Mouse (Mus musculus) adrenal gland, postnatal 4 days (tissue): ENCODE measurements around the gene Cdc45. TPM values are rescaled to one million over a fixed set of nuclear protein-coding genes. Genes with fewer than 3 reads are reported as not detected.
A peak's percentile ranks its signal among the peaks of the same experiment; 100 is the strongest.
"Not testable (repeated sequence)": the region's sequence is repeated elsewhere in the genome, so short reads cannot be mapped to it uniquely, and the experiment has no call there.

Experiments used
- DNase-seq, 2 experiments: peaks; one replicate each; pipeline ENCODE4 v3.0.0; 2021 to 2022; ENCODE audit warnings: low spot score in 2 of 2, mixed read lengths in 2 of 2
- long read RNA-seq, 2 experiments: library from polyadenylated mRNA; stranded (forward); transcript quantifications; one replicate each; pipeline ENCODE4 v2.0.0; 2021
- total RNA-seq, 2 experiments: library from RNA; stranded (reverse); gene quantifications; 2 replicates each; pipeline ENCODE4 v1.2.3; 2021

Cdc45 gene
- 10 to 100 TPM; 18.0 to 19.7 TPM for total RNA-seq
- long read RNA-seq, experiment 1, partial matches to known transcripts = 13 of 22 reads
- long read RNA-seq, experiment 1, other reads (novel, unspliced or antisense) = 7 of 22 reads
- long read RNA-seq, experiment 2, partial matches to known transcripts = 23 of 34 reads
- long read RNA-seq, experiment 2, other reads (novel, unspliced or antisense) = 10 of 34 reads

DNA sequence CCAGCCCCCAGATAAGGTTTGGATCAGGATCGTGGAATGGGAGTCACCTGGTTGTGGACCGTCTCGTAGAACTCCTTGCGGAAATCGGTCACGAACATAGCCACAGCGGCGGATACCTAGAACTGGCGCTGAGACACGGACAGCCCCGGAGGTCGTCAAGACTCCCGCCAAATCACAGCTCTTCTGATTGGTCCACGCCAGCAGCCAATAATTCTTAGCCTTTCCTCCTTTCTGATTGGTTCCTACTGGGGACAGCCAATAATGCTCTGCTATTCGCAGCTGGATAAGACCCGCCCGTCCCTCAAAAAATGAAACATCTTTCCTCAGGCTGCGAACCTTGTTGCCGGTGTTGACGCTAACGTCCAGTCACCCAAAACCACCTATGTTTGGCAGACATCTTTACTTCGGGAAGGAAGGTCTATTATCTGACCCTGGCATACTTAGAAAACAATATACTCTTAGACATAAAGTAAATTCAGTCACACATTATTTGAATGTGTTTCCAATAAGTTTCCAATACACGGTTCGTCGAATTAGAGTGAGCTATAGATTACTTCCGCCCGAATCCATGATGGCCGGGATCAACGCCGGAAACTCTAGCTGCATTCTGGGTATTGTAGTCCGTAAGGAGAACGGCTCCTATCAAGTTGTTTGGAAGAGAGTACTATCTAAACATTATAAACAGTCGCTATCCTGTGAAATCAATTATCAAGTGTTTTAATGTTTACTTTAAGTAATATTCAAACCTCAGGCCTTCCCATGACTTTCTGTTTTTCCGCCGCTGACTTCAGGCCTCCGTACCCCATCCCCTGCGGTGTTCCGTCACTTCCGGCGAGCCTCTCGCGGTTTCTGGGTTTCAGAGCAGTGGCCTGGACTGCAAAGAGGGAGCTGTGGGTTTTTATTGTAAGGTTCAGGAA, at the start of gene Cdc45, which contains the start of gene Ufd1:
Cdc45 (minus strand) TSS at position 520 of the 917 bp plus-strand sequence.
Ufd1 (plus strand) TSS at position 312 of the 917 bp plus-strand sequence.
- peak; percentile 44 to 75 for DNase-seq

DNA sequence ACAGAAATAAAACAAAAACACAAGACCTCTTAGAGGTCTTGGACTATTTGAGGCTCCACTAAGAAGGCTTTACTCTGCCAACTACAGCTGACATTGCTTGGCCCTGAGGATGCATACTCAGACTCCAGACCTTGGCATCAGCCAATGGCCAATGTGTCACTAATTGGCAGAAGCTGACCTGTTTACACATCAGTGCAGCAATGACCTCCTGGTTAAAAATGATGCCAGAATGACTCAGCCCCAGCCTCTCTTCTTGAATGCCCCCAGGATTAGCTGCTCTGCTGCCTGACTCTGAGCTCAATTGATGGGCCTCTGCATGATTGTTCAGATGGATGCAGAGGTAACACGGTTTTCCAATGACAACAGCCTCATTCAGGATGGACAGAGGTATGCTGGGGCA, 48.4 kb upstream of the Cdc45 start:
- peak in 1 of 2 experiments; percentile 10 for DNase-seq

DNA sequence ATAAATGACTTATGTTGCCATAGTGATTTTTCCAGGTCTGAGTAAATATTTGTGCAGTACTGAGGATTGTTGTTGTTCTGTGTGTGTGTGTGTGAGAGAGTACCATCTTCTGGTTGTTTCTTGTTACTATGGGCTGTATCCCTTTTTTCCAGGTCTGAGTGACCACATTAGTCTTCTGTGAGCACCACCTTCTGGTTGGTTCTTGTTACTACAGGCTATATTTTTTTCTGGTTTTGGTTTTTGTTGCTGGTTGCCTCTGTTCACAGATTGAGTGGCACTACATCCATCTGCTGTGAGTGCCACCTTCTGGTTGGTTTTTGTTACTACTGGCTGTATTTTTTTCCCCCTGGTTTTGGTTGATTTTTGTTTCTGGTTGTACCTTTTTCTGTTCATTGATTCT, 46.8 kb upstream of the Cdc45 start:
- no peak for DNase-seq

DNA sequence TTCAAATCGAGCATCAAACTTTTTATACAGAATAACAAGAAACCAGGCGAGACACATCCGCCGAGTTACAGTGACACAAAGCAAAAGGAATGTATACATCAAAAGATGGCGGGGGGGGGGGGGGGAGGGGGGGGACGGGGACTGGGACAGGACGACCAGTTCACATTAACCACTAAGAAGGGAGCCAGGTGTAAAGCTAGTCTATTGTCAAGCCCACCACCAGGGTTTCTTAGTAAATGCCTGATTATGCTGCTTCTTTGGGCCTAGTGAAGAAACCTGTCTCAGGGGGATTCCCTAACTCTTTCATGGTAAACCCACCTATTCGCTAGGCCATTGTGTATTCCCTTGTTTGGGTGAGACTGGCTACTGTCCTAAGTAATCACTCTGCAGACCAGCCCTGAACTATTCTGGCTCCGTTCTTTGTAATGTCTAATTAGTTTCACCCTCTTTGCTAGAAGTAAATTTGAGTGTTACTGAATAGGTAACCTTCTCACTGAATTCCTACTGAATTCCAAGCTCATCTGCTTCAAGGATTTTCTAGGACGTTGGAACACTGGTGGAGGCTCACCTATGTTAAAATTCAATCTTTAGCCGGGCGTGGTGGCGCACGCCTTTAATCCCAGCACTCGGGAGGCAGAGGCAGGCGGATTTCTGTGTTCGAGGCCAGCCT, 37.9 kb upstream of the Cdc45 start:
- not testable (repeated sequence) for DNase-seq

DNA sequence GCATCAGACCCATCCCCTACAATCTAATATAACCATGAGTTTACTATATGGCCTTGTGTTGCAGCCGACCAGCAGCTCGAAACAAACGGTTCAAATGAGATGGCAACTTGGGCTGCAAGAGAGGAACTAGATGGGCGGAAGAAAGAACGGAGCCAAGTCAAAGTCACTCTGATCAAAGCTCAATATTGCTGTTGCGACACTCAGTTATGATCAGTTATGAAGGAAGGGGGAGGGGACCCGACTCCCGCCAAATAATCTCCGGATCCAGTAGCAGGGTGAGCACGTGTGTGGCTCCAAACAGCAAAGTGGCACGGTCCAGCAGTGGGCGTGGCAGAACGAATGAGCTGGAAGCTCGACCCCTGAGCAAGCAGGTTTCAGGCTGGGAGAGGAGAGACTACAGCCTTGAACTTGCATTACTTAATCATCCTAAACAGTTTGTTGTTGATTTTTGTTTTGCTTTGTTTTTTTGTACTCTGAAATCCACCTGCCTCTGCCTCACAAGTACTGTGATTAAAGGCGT, 34.6 kb upstream of the Cdc45 start:
- DNase-seq = no peak

DNA sequence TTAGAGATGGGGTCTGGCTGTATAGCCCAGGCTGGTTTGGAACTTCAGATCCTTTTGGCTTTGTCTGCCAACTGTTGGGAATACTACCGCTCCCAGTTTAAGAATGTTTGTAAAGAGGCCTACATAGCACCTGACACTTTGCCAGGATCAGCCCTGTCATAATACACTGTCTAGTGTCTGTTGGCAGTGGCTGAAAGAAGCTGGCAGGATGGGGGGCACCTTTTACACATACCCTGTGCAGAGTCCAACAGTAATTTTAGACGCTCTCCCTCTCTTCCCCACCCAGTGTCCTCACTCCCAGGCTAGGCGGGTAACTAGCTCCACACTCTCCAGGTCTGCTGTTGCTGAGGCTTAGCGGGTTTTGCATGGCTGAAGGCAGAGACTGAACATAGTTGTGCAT, 26.6 kb upstream of the Cdc45 start:
- no peak for DNase-seq

DNA sequence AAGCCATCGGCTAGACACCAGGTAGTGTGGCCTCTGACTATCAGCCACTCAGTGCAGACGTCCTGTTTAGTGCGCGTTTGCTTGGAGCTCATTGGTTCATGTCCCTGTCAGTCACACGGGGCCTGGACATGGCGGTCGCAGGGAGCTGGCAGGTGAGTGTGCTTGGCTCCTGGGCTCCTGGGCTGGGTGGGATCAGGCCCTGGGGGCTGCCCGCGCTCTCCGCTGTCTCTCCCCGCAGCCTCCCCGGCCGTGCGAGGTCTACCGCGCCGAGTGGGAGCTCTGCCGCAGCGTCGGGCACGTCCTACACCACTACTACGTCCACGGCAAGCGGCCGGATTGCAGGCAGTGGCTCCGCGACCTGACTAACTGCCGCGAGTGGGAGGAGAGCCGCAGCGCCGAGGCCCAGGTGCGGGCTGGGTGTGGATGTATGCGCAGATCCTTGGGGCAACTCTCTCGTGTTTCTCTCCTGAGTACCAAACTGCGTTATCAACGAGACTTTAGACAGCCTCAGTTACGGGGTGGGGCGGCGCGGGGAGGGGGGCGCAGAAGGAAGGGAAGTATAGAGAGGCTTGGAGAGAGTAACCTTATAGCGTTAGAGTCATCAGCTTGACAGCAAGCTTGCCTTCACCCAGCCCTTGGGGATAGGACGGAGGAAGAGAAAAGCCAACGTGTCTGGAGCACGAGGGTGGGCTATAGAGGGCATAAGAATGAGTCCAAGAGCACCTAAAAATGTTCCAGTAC, 24.9 kb upstream of the Cdc45 start, which contains the start of the genes 2510002D24Rik and Gm28539:
2510002D24Rik (plus strand) TSS at position 111 of the 741 bp plus-strand sequence.
Gm28539 (plus strand) TSS at position 117 of the 741 bp plus-strand sequence.
- peak; percentile 63 to 83 for DNase-seq

DNA sequence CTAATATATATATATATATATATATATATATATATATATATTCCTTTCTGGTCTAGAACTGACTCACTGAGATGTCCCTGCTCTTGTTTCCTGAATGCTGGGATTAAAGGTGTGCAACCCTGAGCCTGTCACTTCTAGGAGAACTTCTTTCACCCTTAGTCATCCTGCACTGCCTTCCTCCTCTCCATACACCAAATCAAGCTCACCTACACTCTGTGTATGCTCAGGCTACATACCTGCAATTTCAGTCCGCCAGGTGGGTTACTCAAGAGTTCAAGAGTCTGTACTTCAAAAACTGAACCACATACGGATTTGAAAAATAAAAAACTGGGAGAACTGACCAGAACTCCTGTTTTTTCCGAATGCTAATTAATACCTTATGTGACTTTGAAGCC, 24.3 kb upstream of the Cdc45 start:
- no peak for DNase-seq

DNA sequence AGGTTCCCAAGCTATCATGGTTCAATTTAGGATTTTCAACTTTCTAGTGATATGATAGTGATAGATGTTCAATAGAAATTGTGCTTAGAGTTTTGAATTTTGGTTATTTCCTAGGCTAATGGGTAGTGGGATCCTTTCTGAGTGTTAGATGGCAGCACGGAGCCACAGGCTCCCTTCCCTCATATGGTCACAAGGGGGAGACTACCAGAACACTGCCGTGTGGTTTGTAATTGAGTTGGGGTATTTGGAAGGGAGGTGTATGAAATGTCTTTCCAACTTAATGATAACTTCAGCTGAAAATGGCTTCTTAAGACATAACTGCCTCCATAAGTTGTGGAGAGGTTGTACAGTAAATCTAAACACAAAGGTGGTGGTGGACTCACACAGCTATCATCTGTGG, 21.7 kb upstream of the Cdc45 start:
- no peak for DNase-seq

DNA sequence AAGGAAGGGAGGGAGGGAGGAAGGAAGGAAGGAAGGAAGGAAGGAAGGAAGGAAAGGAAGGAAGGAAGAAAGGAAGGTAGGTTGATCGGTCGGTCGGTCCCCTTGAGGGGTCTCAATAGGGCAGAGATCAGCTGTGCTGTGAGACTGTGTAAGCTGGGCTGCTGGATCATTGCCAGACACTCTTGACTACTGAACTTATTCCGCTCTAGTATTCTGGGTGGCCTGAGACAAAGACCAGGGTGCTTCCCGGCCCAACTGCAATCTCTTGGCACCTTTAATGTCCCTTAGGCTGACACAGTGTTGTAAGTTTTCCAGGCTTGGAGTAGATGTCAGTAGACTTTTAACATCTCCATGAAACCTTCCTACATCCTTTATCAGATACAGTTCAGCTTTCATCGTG, 17.3 kb upstream of the Cdc45 start:
- no peak for DNase-seq

DNA sequence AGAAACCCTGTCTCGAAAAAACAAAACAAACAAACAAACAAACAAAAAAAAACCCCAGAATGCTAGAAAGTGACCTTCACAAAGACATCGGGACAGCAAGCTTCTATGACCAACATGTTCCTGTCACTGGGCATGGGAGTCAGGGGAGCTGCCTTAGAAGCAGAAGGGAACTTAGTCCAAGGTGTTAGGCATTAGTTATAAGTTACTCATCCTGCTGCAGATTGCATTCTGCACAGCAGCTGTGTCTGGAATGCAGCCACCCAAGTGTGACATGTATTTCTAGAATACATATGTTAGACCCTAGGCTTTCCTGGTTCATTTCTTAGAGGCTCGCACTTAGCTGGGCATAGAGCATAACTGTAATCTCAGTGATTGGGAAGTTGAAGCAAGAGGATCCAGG, 16.8 kb upstream of the Cdc45 start:
- no peak for DNase-seq

DNA sequence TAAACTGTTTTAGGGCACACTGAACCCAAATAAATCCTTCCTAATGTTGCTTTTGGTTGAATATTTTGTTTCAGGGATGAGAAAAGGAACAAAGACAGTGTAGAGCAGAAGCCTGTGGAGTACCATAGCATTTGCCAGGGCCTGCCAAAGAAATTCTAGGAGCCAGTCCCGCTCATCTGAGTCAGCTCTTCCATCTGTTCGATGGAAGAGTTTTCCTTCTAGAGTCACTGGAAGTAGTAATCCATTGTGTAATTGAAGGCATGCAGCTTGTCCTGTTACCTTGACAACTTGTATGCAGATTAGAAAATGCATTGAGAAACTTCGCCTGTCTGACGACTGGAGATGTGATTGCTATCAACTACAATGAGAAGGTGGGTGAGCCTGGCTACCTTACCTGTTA, 11.1 kb upstream of the Cdc45 start:
- no peak for DNase-seq

DNA sequence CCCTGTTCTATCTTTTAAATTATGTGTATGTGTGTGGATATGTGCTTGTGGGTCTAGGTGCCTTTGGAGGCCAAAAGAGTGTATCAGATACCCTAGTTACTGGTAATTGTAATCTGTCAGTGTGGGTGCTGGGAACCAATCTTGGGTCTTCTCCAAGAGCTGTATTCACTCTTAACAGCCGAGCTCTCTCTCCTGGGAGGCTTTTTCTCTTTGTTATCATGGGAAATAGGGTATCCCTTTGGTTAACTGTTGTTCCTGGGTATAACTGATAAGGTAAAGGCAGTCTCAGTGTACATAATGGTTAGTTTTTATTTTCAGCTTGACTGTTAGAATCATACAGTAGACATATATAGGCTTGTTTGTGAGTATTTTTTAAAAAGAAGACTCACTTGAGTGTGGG, 10.6 kb upstream of the Cdc45 start:
- no peak for DNase-seq

DNA sequence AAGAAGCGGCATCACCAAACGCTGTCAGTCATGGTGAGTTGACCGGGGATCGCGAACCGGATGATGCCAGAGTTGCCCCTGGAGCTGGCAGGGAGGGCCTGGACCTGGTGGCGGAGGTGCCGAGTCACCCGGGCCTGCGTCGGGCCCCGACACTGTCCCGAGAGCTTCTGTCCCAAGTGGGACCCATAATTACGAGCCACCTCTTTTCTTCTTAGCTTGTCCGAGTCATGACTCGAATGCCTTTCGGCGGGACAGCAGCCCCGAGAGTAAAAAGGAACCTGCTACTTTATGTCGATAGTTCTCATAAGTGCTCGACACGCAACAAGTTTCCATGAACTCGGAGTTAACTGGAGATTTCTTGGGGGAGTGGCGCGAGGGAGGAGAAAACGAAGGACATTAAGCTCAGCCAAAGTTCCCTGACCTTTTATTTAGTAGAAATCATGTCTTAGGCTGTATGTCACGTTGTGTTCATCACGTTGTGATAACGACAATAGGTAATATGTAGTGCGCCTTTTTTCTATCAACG, 661 bp upstream of the Cdc45 start:
- no peak for DNase-seq

DNA sequence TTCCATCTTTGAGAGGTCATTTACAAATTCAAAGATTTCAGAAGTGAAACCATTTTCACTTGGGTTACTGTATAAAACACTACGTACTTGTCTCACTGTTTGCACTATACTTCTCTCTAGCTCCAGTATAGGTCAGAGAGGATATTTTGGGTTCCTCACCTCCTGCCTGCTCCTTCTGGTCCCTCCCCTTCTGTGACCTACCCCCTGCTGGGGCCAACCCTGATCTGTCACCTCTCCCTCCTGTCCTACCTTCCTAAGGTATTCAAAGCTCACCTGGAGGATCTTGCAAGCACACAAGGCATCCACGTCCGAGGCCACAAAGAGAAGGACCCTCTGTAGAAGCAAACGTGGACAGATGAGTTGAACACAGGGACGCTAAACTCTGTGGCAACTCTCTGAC, 755 bp downstream of the Cdc45 start:
- DNase-seq = no peak

DNA sequence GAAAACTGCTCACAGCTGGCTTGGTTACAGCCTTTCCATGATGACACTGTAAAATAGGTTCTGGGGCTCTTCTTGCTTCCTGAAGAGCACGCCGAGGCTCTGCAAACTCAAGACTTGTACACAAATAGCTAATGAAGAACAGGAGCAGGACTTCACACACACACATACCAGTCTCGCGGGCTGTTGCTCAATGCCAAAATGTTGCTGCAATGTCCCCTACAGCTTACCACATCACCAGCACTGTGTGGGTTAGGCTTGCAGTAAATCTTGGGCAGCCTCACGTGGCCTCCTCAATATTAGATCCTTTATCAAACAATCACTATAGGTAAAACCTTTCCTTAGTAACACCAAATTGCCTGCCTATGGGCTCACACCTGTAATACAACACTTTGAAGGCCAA, 2.8 kb downstream of the Cdc45 start:
- DNase-seq = no peak

DNA sequence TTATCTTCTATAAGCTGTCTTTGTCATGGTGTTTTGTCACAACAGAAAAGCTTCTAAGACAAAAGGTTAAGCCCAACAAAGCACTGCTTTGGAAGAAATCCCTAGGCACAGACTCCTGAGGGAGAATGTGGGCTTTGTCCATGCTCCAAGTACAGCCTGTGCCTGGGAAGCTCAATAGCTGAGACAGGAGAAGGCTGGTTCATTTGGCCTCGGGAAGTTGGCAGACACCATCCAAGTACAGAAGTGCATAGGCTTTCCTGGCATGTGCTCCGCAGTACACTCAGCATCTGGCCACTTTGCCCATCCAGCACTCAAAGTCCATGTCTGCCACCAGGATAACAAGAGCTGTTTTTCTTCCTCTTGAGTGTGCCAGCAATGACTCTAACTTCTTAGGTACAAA, 6.0 kb downstream of the Cdc45 start:
- DNase-seq = no peak

DNA sequence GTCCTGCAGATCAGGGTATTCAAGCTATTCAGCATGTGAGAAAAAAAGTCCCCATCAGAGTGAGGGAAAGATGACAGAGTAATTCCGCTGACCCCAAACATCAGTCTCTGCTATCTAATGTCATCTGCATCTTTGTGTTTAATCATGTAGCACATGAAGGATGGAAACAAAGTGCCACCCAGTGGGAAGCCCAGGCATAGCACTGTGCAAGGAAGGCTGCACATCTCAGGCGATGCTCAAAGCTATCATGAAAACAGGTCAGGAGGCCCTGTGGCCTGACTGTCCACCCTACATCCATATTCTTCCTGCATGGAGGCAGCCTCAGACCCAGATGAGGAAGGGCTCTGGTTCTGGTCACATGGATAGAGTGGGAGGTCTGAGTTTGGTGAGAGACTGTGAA, 12.9 kb downstream of the Cdc45 start:
- peak in 1 of 2 experiments; percentile 35 for DNase-seq

DNA sequence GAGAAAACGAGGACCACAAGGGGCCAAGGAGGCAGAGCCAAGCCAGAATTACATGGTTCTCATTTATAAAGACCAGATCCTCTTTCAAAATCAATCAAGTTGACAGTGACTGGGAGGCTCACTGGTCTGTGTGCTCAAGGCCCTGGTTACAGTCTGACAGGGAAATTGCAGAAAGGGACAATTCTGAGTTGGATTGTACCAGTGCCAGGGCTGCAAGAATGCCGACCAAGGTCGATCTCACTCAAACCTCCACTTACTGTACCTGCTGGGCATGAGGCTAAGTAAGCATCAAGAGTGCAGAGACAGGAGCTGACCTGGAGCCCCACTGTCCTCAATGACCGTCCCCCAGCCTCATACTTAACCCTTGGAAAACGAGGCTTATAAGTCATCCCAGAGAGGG, 13.6 kb downstream of the Cdc45 start:
- no peak for DNase-seq

DNA sequence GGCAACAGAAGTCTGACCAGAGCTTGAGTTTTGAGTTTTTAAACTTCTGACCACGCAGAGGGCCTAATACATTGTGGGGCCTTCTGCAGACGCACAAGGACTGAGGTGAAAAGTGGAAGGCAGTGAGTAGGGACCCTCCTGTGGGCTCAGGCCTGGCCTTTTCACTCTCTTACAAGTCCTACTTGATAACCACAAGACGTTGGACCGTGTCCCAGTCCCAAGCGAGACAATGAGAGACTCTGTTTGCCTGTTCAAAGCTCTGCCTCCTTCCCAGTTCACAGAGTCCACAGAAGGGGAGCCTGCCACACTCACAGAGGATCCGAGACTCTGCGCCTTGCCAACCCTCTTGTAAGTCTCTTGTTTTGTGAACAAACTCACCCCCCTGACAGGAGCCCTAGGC, 15.1 kb downstream of the Cdc45 start:
- DNase-seq = no peak
